Mouse (Mus musculus) hindbrain, embryonic 13.5 days (tissue): ENCODE results near the gene Stx19. TPM values are rescaled to one million over a fixed set of nuclear protein-coding genes. Genes with fewer than 3 reads are reported as not detected.
A peak's percentile ranks its signal among the peaks of the same experiment; 100 is the strongest.

Experiments
- ATAC-seq: fragments of 200-750 bp; cut with Nextera tagmentation; 2 replicates; pipeline ENCODE4 v1.8.0; 2017; ENCODE audit warnings: moderate TSS enrichment; ENCODE audit not compliant: low FRiP score
- H3K27ac ChIP-seq: fragments of 300-500 bp; sonication (generic); 2 replicates; pipeline ENCODE4 v1.5.1; 2015; ENCODE audit warnings: inconsistent platforms, mild to moderate bottlenecking, moderate library complexity
- H3K27me3 ChIP-seq: fragments of 300-500 bp; sonication (generic); 2 replicates; pipeline ENCODE4 v1.6.1; 2015; ENCODE audit warnings: mild to moderate bottlenecking, inconsistent platforms
- H3K36me3 ChIP-seq: fragments of 300-500 bp; sonication (generic); 2 replicates; pipeline ENCODE4 v1.6.1; 2015; ENCODE audit warnings: mild to moderate bottlenecking, inconsistent platforms
- H3K4me1 ChIP-seq: fragments of 300-500 bp; sonication (generic); replicated peaks from 2 replicates; pipeline ENCODE4 v1.6.1; 2015; ENCODE audit warnings: inconsistent platforms
- H3K4me2 ChIP-seq: fragments of 300-500 bp; sonication (generic); 2 replicates; pipeline ENCODE4 v1.6.1; 2015; ENCODE audit warnings: inconsistent platforms, mild to moderate bottlenecking, moderate library complexity
- H3K4me3 ChIP-seq: fragments of 300-500 bp; sonication (generic); 2 replicates; pipeline ENCODE4 v1.5.1; 2015; ENCODE audit warnings: mild to moderate bottlenecking, inconsistent platforms
- H3K9ac ChIP-seq: fragments of 300-500 bp; sonication (generic); 2 replicates; pipeline ENCODE4 v1.6.1; 2015; ENCODE audit warnings: mild to moderate bottlenecking, inconsistent platforms
- H3K9me3 ChIP-seq: fragments of 300-500 bp; sonication (generic); 2 replicates; pipeline ENCODE4 v1.6.1; 2016; ENCODE audit warnings: inconsistent platforms
- WGBS: fragments of 180-500 bp; shearing (Covaris S2); methylation state at CpG from one replicate; pipeline ENCODE4 v1.1.7; 2015; 5-methylcytosine and 5-hydroxymethylcytosine counted together
- polyA plus RNA-seq: library from polyadenylated mRNA; unstranded; fragments of >200 nt; fragmentation: Nextera tagmentation; extraction: Ambion mirVana; gene quantifications from 2 replicates; pipeline ENCODE4 v1.2.1, GENCODE M21; 2015

Stx19 gene
- 0.63 and 0.82 TPM in 2 replicates for polyA plus RNA-seq

- Histone ChIP-seq H3K9me3 (no peaks in the 10 kb centered on the region), H3K27me3 (no peaks in the 10 kb centered on the region), H3K4me3 (no peak within 1 kb of the TSS), H3K4me1 (no peaks in the 10 kb centered on the region), H3K36me3 (peaks cover 9% of the 10 kb centered on the region), H3K9ac (no peak within 1 kb of the TSS), H3K27ac (no peak within 1 kb of the TSS), H3K4me2 (no peak within 1 kb of the TSS)
- no peak for ATAC-seq
- WGBS = 90% methylated on average over 5 of the region's 5 CpGs
These were observed at the start of gene Stx19 for GRCm38 (mm10) chr16:62814491-62814890. Stx19 (plus strand) TSS chr16:62814676.

- H3K27ac ChIP-seq = no peak overlapping the region
- 77% methylated on average over 4 of the region's 4 CpGs for WGBS
- no peaks in the 10 kb centered on the region for H3K9me3 ChIP-seq
- peaks cover 5% of the 10 kb centered on the region for H3K36me3 ChIP-seq
- H3K27me3 ChIP-seq = no peaks in the 10 kb centered on the region
- H3K9ac ChIP-seq = no peak overlapping the region
- no peak overlapping the region for H3K4me3 ChIP-seq
- no peak overlapping the region for H3K4me2 ChIP-seq
- peaks cover 4% of the 10 kb centered on the region; the same call in 1 of the 2 replicates for H3K4me1 ChIP-seq
- no peak for ATAC-seq
These were observed 41.0 kb upstream of the Stx19 start for GRCm38 (mm10) chr16:62773462-62773861.

GRCm38 (mm10) chr16:62776034-62776433 lies 38.4 kb upstream of the Stx19 start:
- ATAC-seq = no peak
- H3K4me3 ChIP-seq = no peak overlapping the region
- peaks cover 5% of the 10 kb centered on the region; the same call in 1 of the 2 replicates for H3K4me1 ChIP-seq
- peaks cover 5% of the 10 kb centered on the region for H3K36me3 ChIP-seq
- H3K9ac ChIP-seq = peak overlapping the region; percentile 35; the same call in 1 of the 2 replicates
- no peaks in the 10 kb centered on the region for H3K9me3 ChIP-seq
- H3K4me2 ChIP-seq = no peak overlapping the region
- H3K27ac ChIP-seq = no peak overlapping the region
- no peaks in the 10 kb centered on the region for H3K27me3 ChIP-seq
- 83% methylated on average over 11 of the region's 11 CpGs for WGBS

- no peak for ATAC-seq
- WGBS = 67% methylated on average over 10 of the region's 10 CpGs
These were observed 36.2 kb upstream of the Stx19 start for GRCm38 (mm10) chr16:62778282-62778681.

GRCm38 (mm10) chr16:62782229-62782628 lies 32.2 kb upstream of the Stx19 start:
- peaks cover 32% of the 10 kb centered on the region for H3K4me1 ChIP-seq
- H3K9ac ChIP-seq = no peak overlapping the region
- no peak overlapping the region for H3K27ac ChIP-seq
- 69% methylated on average over 5 of the region's 5 CpGs for WGBS
- H3K4me2 ChIP-seq = no peak overlapping the region
- no peak for ATAC-seq
- no peaks in the 10 kb centered on the region for H3K27me3 ChIP-seq
- no peaks in the 10 kb centered on the region for H3K9me3 ChIP-seq
- H3K4me3 ChIP-seq = no peak overlapping the region
- peaks cover 4% of the 10 kb centered on the region; the same call in 1 of the 2 replicates for H3K36me3 ChIP-seq

More at GRCm38 (mm10) chr16:62778282-62778681, 36.2 kb upstream of the Stx19 start:
- Histone ChIP-seq H3K4me3 (no peak overlapping the region), H3K9me3 (no peaks in the 10 kb centered on the region), H3K27ac (no peak overlapping the region), H3K27me3 (no peaks in the 10 kb centered on the region), H3K4me1 (peaks cover 5% of the 10 kb centered on the region; the same call in 1 of the 2 replicates), H3K4me2 (no peak overlapping the region), H3K36me3 (peaks cover 9% of the 10 kb centered on the region), H3K9ac (no peak overlapping the region)

- Histone ChIP-seq H3K9ac (peak within 1 kb of the TSS; percentile 82), H3K27ac (peak within 1 kb of the TSS; percentile 89), H3K4me3 (peak within 1 kb of the TSS; percentile 80), H3K4me2 (peak within 1 kb of the TSS; percentile 67), H3K36me3 (no peaks in the 10 kb centered on the region), H3K27me3 (no peaks in the 10 kb centered on the region), H3K4me1 (peaks cover 31% of the 10 kb centered on the region), H3K9me3 (no peaks in the 10 kb centered on the region)
- peak; percentile 97 for ATAC-seq
- WGBS = 2% methylated on average over 41 of the region's 41 CpGs
These were observed 27.7 kb upstream of the Stx19 start, which contains the start of gene Nsun3 for GRCm38 (mm10) chr16:62786621-62787331. Nsun3 (minus strand) TSS chr16:62786818.

- H3K27me3 ChIP-seq = no peaks in the 10 kb centered on the region
- no peaks in the 10 kb centered on the region for H3K4me1 ChIP-seq
- ATAC-seq = no peak
- H3K4me3 ChIP-seq = no peak overlapping the region
- no peak overlapping the region for H3K4me2 ChIP-seq
- whole genome bisulfite sequencing = 84% methylated on average over 1 of the region's 1 CpGs
- H3K9me3 ChIP-seq = no peaks in the 10 kb centered on the region
- H3K36me3 ChIP-seq = peaks cover 20% of the 10 kb centered on the region
- H3K9ac ChIP-seq = no peak overlapping the region
- H3K27ac ChIP-seq = no peak overlapping the region
These were observed 17.9 kb upstream of the Stx19 start for GRCm38 (mm10) chr16:62796608-62797007.

- ATAC-seq = no peak
- whole genome bisulfite sequencing = 93% methylated on average over 3 of the region's 3 CpGs
- H3K4me1 ChIP-seq = no peaks in the 10 kb centered on the region
- H3K27me3 ChIP-seq = no peaks in the 10 kb centered on the region
- no peak overlapping the region for H3K4me3 ChIP-seq
- H3K9ac ChIP-seq = no peak overlapping the region
- peaks cover 26% of the 10 kb centered on the region for H3K36me3 ChIP-seq
- no peak overlapping the region for H3K4me2 ChIP-seq
- H3K27ac ChIP-seq = no peak overlapping the region
- H3K9me3 ChIP-seq = no peaks in the 10 kb centered on the region
These were observed 15.7 kb upstream of the Stx19 start for GRCm38 (mm10) chr16:62798808-62799207.

- no peak overlapping the region for H3K9ac ChIP-seq
- H3K27ac ChIP-seq = no peak overlapping the region
- no peak overlapping the region for H3K4me2 ChIP-seq
- no peaks in the 10 kb centered on the region for H3K9me3 ChIP-seq
- no peaks in the 10 kb centered on the region for H3K27me3 ChIP-seq
- no peak for ATAC-seq
- no peaks in the 10 kb centered on the region for H3K4me1 ChIP-seq
- WGBS = 90% methylated on average over 4 of the region's 4 CpGs
- H3K4me3 ChIP-seq = no peak overlapping the region
- H3K36me3 ChIP-seq = peaks cover 32% of the 10 kb centered on the region
These were observed 15.1 kb upstream of the Stx19 start for GRCm38 (mm10) chr16:62799426-62799825.

GRCm38 (mm10) chr16:62799839-62800238 lies 14.6 kb upstream of the Stx19 start:
- ATAC-seq = no peak
- no peak overlapping the region for H3K9ac ChIP-seq
- H3K9me3 ChIP-seq = no peaks in the 10 kb centered on the region
- H3K36me3 ChIP-seq = peaks cover 35% of the 10 kb centered on the region
- H3K27me3 ChIP-seq = no peaks in the 10 kb centered on the region
- 85% methylated on average over 3 of the region's 3 CpGs for WGBS
- no peak overlapping the region for H3K4me2 ChIP-seq
- no peak overlapping the region for H3K27ac ChIP-seq
- H3K4me1 ChIP-seq = no peaks in the 10 kb centered on the region
- H3K4me3 ChIP-seq = no peak overlapping the region

- H3K9me3 ChIP-seq = no peaks in the 10 kb centered on the region
- 97% methylated on average over 3 of the region's 3 CpGs for WGBS
- peaks cover 10% of the 10 kb centered on the region for H3K4me1 ChIP-seq
- H3K4me2 ChIP-seq = no peak overlapping the region
- no peak overlapping the region for H3K27ac ChIP-seq
- H3K9ac ChIP-seq = no peak overlapping the region
- no peaks in the 10 kb centered on the region for H3K27me3 ChIP-seq
- H3K36me3 ChIP-seq = peaks cover 24% of the 10 kb centered on the region
- no peak overlapping the region for H3K4me3 ChIP-seq
- no peak for ATAC-seq
These were observed 9.9 kb upstream of the Stx19 start for GRCm38 (mm10) chr16:62804621-62805020.

GRCm38 (mm10) chr16:62807249-62807979 lies 7.1 kb upstream of the Stx19 start:
- H3K9ac ChIP-seq = no peak overlapping the region
- no peak overlapping the region for H3K4me3 ChIP-seq
- 64% methylated on average over 8 of the region's 8 CpGs for WGBS
- H3K36me3 ChIP-seq = peaks cover 17% of the 10 kb centered on the region
- no peak overlapping the region for H3K4me2 ChIP-seq
- H3K4me1 ChIP-seq = peaks cover 10% of the 10 kb centered on the region
- no peaks in the 10 kb centered on the region for H3K27me3 ChIP-seq
- 0 out of 2 replicates have a peak, but pooled peaks have one; percentile 46 for ATAC-seq
- H3K27ac ChIP-seq = no peak overlapping the region
- no peaks in the 10 kb centered on the region for H3K9me3 ChIP-seq
